Mouse (Mus musculus): ENCODE measurements around the gene Cpox.

Gene Cpox

GRCm38 (mm10) chr16:58669264-58669663 lies 828 bp upstream of the Cpox start:
- no peak for DNase-seq (ENCODE audit: low spot score)

- no peak for DNase-seq (ENCODE audit: low spot score)
Observed at GRCm38 (mm10) chr16:58670643-58671042, 551 bp downstream of the Cpox start.

- no peak for DNase-seq (ENCODE audit: low spot score)
Observed at GRCm38 (mm10) chr16:58671212-58671985, 1.3 kb downstream of the Cpox start.

GRCm38 (mm10) chr16:58672396-58672795 lies 2.3 kb downstream of the Cpox start:
- DNase-seq (ENCODE audit: low spot score) = no peak

GRCm38 (mm10) chr16:58673811-58674410 lies 3.8 kb downstream of the Cpox start:
- DNase-seq (ENCODE audit: low spot score) = no peak

GRCm38 (mm10) chr16:58675256-58675655 lies 5.2 kb downstream of the Cpox start:
- DNase-seq (ENCODE audit: low spot score) = no peak

- DNase-seq (ENCODE audit: low spot score) = no peak
Observed at GRCm38 (mm10) chr16:58676156-58676555, 6.1 kb downstream of the Cpox start.

- DNase-seq (ENCODE audit: low spot score) = no peak
Observed at GRCm38 (mm10) chr16:58676633-58677032, 6.5 kb downstream of the Cpox start.

- no peak for DNase-seq (ENCODE audit: low spot score)
Observed at GRCm38 (mm10) chr16:58677491-58677890, 7.4 kb downstream of the Cpox start.

- no peak for DNase-seq (ENCODE audit: low spot score)
Observed at GRCm38 (mm10) chr16:58678660-58679059, 8.6 kb downstream of the Cpox start.

GRCm38 (mm10) chr16:58682046-58682445 lies 12.0 kb downstream of the Cpox start:
- DNase-seq (ENCODE audit: low spot score) = no peak

GRCm38 (mm10) chr16:58682870-58683269 lies 12.8 kb downstream of the Cpox start:
- DNase-seq (ENCODE audit: low spot score) = no peak

- no peak for DNase-seq (ENCODE audit: low spot score)
Observed at GRCm38 (mm10) chr16:58683911-58684310, 13.8 kb downstream of the Cpox start.

GRCm38 (mm10) chr16:58684537-58684936 lies 14.4 kb downstream of the Cpox start:
- no peak for DNase-seq (ENCODE audit: low spot score)

GRCm38 (mm10) chr16:58685548-58686537 lies 15.8 kb downstream of the Cpox start:
- no peak for DNase-seq (ENCODE audit: low spot score)

GRCm38 (mm10) chr16:58688534-58688933 lies 18.4 kb downstream of the Cpox start:
- no peak for DNase-seq (ENCODE audit: low spot score)

- no peak for DNase-seq (ENCODE audit: low spot score)
Observed at GRCm38 (mm10) chr16:58689555-58690169, 19.6 kb downstream of the Cpox start.

GRCm38 (mm10) chr16:58690322-58690732 lies 20.2 kb downstream of the Cpox start:
- DNase-seq (ENCODE audit: low spot score) = no peak

GRCm38 (mm10) chr16:58694091-58694490 lies 24.0 kb downstream of the Cpox start:
- DNase-seq (ENCODE audit: low spot score) = no peak

GRCm38 (mm10) chr16:58696796-58697195 lies 26.7 kb downstream of the Cpox start:
- DNase-seq (ENCODE audit: low spot score) = no peak

GRCm38 (mm10) chr16:58697261-58697660 lies 27.2 kb downstream of the Cpox start:
- DNase-seq (ENCODE audit: low spot score) = no peak

GRCm38 (mm10) chr16:58700174-58700573 lies 30.1 kb downstream of the Cpox start:
- DNase-seq (ENCODE audit: low spot score) = no peak

Measured in urinary bladder, postnatal 10 days (tissue).